In genomic region chr2:31228768-31229311, GRCm38 (mm10) we compare ENCODE assay signal across 20 mouse cellular contexts. TPM values are rescaled to one million over a fixed set of nuclear protein-coding genes. Genes with fewer than 3 reads are reported as not detected.
A peak's percentile ranks its signal among the peaks of the same experiment; 100 is the strongest.
DNase-seq lines count a peak whose midpoint lies in the region; ATAC-seq and TF ChIP-seq lines count a peak whose summit lies in the region.
"Had no signal": no experiment of that assay in that cellular context is flagged by ENCODE, and none has a peak within 500 bp of the region (broad histone marks: within the 10 kb centered on the region; RNA-seq: fewer than 3 reads in every experiment).

No protein-coding gene starts in this region.

- no peak overlapping the region for H3K9ac ChIP-seq in intestine, postnatal 0 days (ENCODE audit: low read depth, low read length)
- no peak overlapping the region for H3K9ac ChIP-seq in intestine, embryonic 15.5 days
- H3K9ac ChIP-seq in lung, postnatal 0 days (replicated peaks; ENCODE audit: low read depth) = no peak overlapping the region
- no peak overlapping the region for H3K9ac ChIP-seq in ES-Bruce4 (ENCODE audit: low read depth, poor library complexity, severe bottlenecking)
- H3K9ac ChIP-seq: forebrain, embryonic 15.5 days; hindbrain, embryonic 14.5 days; limb, embryonic 15.5 days; neural tube, embryonic 15.5 days; stomach, embryonic 15.5 days had no signal

- TF ChIP-seq EP300 in lung, postnatal 0 days (IDR thresholded peaks at IDR 0.05) = no peak
- no peak for TF ChIP-seq EP300 in ES-Bruce4 (IDR thresholded peaks at IDR 0.05; ENCODE audit: insufficient read depth, low read depth, low read length)

- H3K4me3 ChIP-seq in intestine, postnatal 0 days (ENCODE audit: low read depth, low read length) = no peak overlapping the region
- H3K4me3 ChIP-seq in intestine, embryonic 15.5 days (replicated peaks) = no peak overlapping the region
- H3K4me3 ChIP-seq in lung, postnatal 0 days (ENCODE audit: low read depth, low read length) = no peak overlapping the region
- no peak overlapping the region for H3K4me3 ChIP-seq in ES-Bruce4 (ENCODE audit: low read depth, low read length)
- H3K4me3 ChIP-seq: forebrain, embryonic 15.5 days; limb, embryonic 15.5 days; midbrain, embryonic 10.5 days; neural tube, embryonic 15.5 days; stomach, embryonic 15.5 days had no signal

- H3K4me2 ChIP-seq in intestine, postnatal 0 days (replicated peaks; ENCODE audit: low read depth) = no peak overlapping the region
- no peak overlapping the region for H3K4me2 ChIP-seq in intestine, embryonic 15.5 days (replicated peaks)
- H3K4me2 ChIP-seq in lung, postnatal 0 days (replicated peaks; ENCODE audit: low read depth, low read length) = no peak overlapping the region
- H3K4me2 ChIP-seq: forebrain, embryonic 15.5 days; hindbrain, embryonic 14.5 days; limb, embryonic 15.5 days; neural tube, embryonic 15.5 days; stomach, embryonic 15.5 days had no signal

- no peaks in the 10 kb centered on the region for H3K9me3 ChIP-seq in intestine, postnatal 0 days (ENCODE audit: control insufficient read depth)
- H3K9me3 ChIP-seq in intestine, embryonic 15.5 days = no peaks in the 10 kb centered on the region
- H3K9me3 ChIP-seq in lung, postnatal 0 days (ENCODE audit: low read length) = no peaks in the 10 kb centered on the region
- H3K9me3 ChIP-seq in ES-Bruce4 (replicated peaks; ENCODE audit: control insufficient read depth, insufficient read depth, low read length, poor library complexity, severe bottlenecking) = no peaks in the 10 kb centered on the region; the same call in 1 of the 2 replicates
- H3K9me3 ChIP-seq: forebrain, embryonic 15.5 days; limb, embryonic 15.5 days; neural tube, embryonic 15.5 days; stomach, embryonic 15.5 days had no signal

- no peaks in the 10 kb centered on the region for H3K27me3 ChIP-seq in intestine, postnatal 0 days (replicated peaks; ENCODE audit: control insufficient read depth, insufficient read depth, low read length)
- H3K27me3 ChIP-seq in intestine, embryonic 15.5 days (replicated peaks) = no peaks in the 10 kb centered on the region
- H3K27me3 ChIP-seq in lung, postnatal 0 days (replicated peaks; ENCODE audit: insufficient read depth, low read length) = no peaks in the 10 kb centered on the region
- H3K27me3 ChIP-seq in ES-Bruce4 (ENCODE audit: control insufficient read depth, insufficient read depth, low read length, poor library complexity, severe bottlenecking) = no peaks in the 10 kb centered on the region
- H3K27me3 ChIP-seq: forebrain, embryonic 15.5 days; limb, embryonic 15.5 days; neural tube, embryonic 15.5 days; stomach, embryonic 15.5 days had no signal

- no peak for DNase-seq in lung, postnatal 0 days (ENCODE audit: low spot score)
- no peak for DNase-seq in lung, postnatal 36 days
- DNase-seq in urinary bladder, adult 2 months (ENCODE audit: low spot score) = no peak
- DNase-seq in testis, postnatal 10 days (ENCODE audit: low spot score) = no peak
- DNase-seq: adrenal gland, postnatal 25 days; cerebellum, adult 9-11 months; embryo, embryonic 11 days; heart, postnatal 10 days; lung, postnatal 10 days; thymus, postnatal 4 days had no signal

- ATAC-seq in intestine, postnatal 0 days = no peak
- no peak for ATAC-seq in intestine, embryonic 15.5 days
- ATAC-seq in lung, postnatal 0 days = no peak
- ATAC-seq: activated CD4-positive, CD25-positive, alpha-beta regulatory T cell, adult 4 months; forebrain, embryonic 15.5 days had no signal

- TF ChIP-seq CTCF in intestine, postnatal 0 days (IDR thresholded peaks at IDR 0.05; ENCODE audit: low read depth) = peak; percentile 48
- 0 out of 2 replicates have a peak, but pooled peaks have one; percentile 9 for TF ChIP-seq CTCF in lung, postnatal 0 days (IDR thresholded peaks at IDR 0.05)
- TF ChIP-seq CTCF in ES-Bruce4 (IDR thresholded peaks at IDR 0.05; ENCODE audit: low read depth, low read length) = peak; percentile 9

- 53% methylated on average over 1 of the region's 1 CpGs for WGBS in intestine, postnatal 0 days
- 42% methylated on average over 1 of the region's 1 CpGs for WGBS in intestine, embryonic 15.5 days
- WGBS in lung, postnatal 0 days = 57% methylated on average over 1 of the region's 1 CpGs

- no peak overlapping the region for H3K27ac ChIP-seq in intestine, postnatal 0 days (ENCODE audit: low read depth, low read length)
- H3K27ac ChIP-seq in intestine, embryonic 15.5 days = no peak overlapping the region
- no peak overlapping the region for H3K27ac ChIP-seq in lung, postnatal 0 days (ENCODE audit: low read length)
- no peak overlapping the region for H3K27ac ChIP-seq in ES-Bruce4 (ENCODE audit: insufficient read depth, low read length)
- H3K27ac ChIP-seq: forebrain, embryonic 15.5 days; hindbrain, embryonic 14.5 days; limb, embryonic 15.5 days; midbrain, embryonic 10.5 days; neural tube, embryonic 15.5 days; stomach, embryonic 15.5 days had no signal

- no peak for TF ChIP-seq POLR2A in ES-Bruce4 (IDR thresholded peaks at IDR 0.05; ENCODE audit: insufficient read depth, low read length)

- H3K36me3 ChIP-seq in intestine, postnatal 0 days (ENCODE audit: control insufficient read depth, insufficient read depth) = no peaks in the 10 kb centered on the region
- no peaks in the 10 kb centered on the region for H3K36me3 ChIP-seq in intestine, embryonic 15.5 days
- H3K36me3 ChIP-seq in lung, postnatal 0 days (ENCODE audit: insufficient read depth, low read length) = no peaks in the 10 kb centered on the region
- H3K36me3 ChIP-seq in ES-Bruce4 (ENCODE audit: control insufficient read depth, insufficient read depth, low read length, poor library complexity, severe bottlenecking) = no peaks in the 10 kb centered on the region
- H3K36me3 ChIP-seq: forebrain, embryonic 15.5 days; limb, embryonic 15.5 days; midbrain, embryonic 10.5 days; neural tube, embryonic 15.5 days; stomach, embryonic 15.5 days had no signal

- H3K4me1 ChIP-seq in intestine, postnatal 0 days (replicated peaks; ENCODE audit: control insufficient read depth, insufficient read depth, low read length) = no peaks in the 10 kb centered on the region
- H3K4me1 ChIP-seq in intestine, embryonic 15.5 days (replicated peaks) = no peaks in the 10 kb centered on the region
- no peaks in the 10 kb centered on the region for H3K4me1 ChIP-seq in lung, postnatal 0 days (ENCODE audit: insufficient read depth, low read depth, low read length)
- no peaks in the 10 kb centered on the region for H3K4me1 ChIP-seq in ES-Bruce4 (ENCODE audit: control insufficient read depth, insufficient read depth, low read length)
- H3K4me1 ChIP-seq: forebrain, embryonic 15.5 days; limb, embryonic 15.5 days; midbrain, embryonic 10.5 days; neural tube, embryonic 15.5 days; stomach, embryonic 15.5 days had no signal

RNA-seq across cellular contexts. Expression of gene Ncs1, which starts 16.8 kb away (rescaled TPM):
- polyA plus RNA-seq in intestine, postnatal 0 days (2015; fragmentation: Nextera tagmentation; extraction: Ambion mirVana) = 8.4 and 8.5 TPM in 2 replicates
- 23.9 and 25.0 TPM in 2 replicates for polyA plus RNA-seq in intestine, embryonic 15.5 days (2015; fragmentation: Nextera tagmentation; extraction: Ambion mirVana)
- 3.8 and 4.7 TPM in 2 replicates for polyA plus RNA-seq in lung, postnatal 0 days (2015; fragmentation: Nextera tagmentation; extraction: Ambion mirVana)
- 6.2 and 9.7 TPM in 2 replicates for polyA plus RNA-seq in ES-Bruce4 (2011; ENCODE audit: insufficient read depth, insufficient read length, low read depth, missing spikeins)
- 6.4 and 8.7 TPM in 2 replicates for polyA plus RNA-seq in urinary bladder, adult 2 months (2012; rRNA removed)
